Mouse (Mus musculus): ENCODE measurements at regions not wholly inside any gene's neighbourhood (a gene's known extent, or its start where the extent isn't known, plus 50 kb on each side); places are given as distances from the start of the nearest gene placed in this dataset.

GRCm38 (mm10) chr11:110727357-110727961 lies 240.4 kb upstream of the Kcnj16 start:
- TF ChIP-seq CTCF (IDR thresholded peaks at IDR 0.05) (no peak), EP300 (IDR thresholded peaks at IDR 0.05) (no peak)
- Histone ChIP-seq H3K9ac (replicated peaks; ENCODE audit: low read depth) (no peak overlapping the region), H3K4me1 (ENCODE audit: insufficient read depth, low read depth, low read length) (no peaks in the 10 kb centered on the region), H3K9me3 (ENCODE audit: low read length) (no peaks in the 10 kb centered on the region), H3K36me3 (ENCODE audit: insufficient read depth, low read length) (no peaks in the 10 kb centered on the region), H3K4me2 (replicated peaks; ENCODE audit: low read depth, low read length) (no peak overlapping the region), H3K4me3 (ENCODE audit: low read depth, low read length) (no peak overlapping the region), H3K27me3 (replicated peaks; ENCODE audit: insufficient read depth, low read length) (no peaks in the 10 kb centered on the region), H3K27ac (ENCODE audit: low read length) (no peak overlapping the region)
- DNase-seq (ENCODE audit: low spot score) (no peak), ATAC-seq (no peak)
- WGBS, result 74% methylated on average over 3 of the region's 3 CpGs

DNA sequence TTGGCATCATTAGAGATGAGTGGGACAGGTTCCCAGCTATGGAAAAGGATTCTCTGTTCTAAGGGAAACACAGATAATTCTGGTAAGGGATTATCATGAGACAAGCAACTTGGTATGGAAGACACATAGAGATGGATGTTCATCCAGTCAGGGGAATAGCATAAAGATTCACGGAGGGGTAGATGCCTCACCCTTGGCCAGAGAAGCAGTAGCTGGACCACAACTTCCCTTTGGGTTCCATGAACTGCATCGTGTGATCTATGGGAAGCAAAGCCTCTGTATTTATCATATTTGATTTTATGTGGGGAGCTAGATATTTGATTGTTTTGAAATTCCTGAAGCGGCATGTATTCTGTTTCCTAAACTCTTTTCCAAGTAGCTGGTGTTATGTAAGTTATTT lies 236.3 kb upstream of the Kcnj16 start:
- Histone ChIP-seq H3K4me3 (ENCODE audit: low read depth, low read length) (no peak overlapping the region), H3K9me3 (ENCODE audit: low read length) (no peaks in the 10 kb centered on the region), H3K4me2 (replicated peaks; ENCODE audit: low read depth, low read length) (no peak overlapping the region), H3K9ac (replicated peaks; ENCODE audit: low read depth) (no peak overlapping the region), H3K4me1 (ENCODE audit: insufficient read depth, low read depth, low read length) (no peaks in the 10 kb centered on the region), H3K36me3 (ENCODE audit: insufficient read depth, low read length) (no peaks in the 10 kb centered on the region), H3K27ac (ENCODE audit: low read length) (no peak overlapping the region), H3K27me3 (replicated peaks; ENCODE audit: insufficient read depth, low read length) (no peaks in the 10 kb centered on the region)
- TF ChIP-seq CTCF (IDR thresholded peaks at IDR 0.05) (no peak), EP300 (IDR thresholded peaks at IDR 0.05) (no peak)
- no peak for DNase-seq (ENCODE audit: low spot score)
- no peak for ATAC-seq
- 67% methylated on average over 3 of the region's 3 CpGs for WGBS

DNA sequence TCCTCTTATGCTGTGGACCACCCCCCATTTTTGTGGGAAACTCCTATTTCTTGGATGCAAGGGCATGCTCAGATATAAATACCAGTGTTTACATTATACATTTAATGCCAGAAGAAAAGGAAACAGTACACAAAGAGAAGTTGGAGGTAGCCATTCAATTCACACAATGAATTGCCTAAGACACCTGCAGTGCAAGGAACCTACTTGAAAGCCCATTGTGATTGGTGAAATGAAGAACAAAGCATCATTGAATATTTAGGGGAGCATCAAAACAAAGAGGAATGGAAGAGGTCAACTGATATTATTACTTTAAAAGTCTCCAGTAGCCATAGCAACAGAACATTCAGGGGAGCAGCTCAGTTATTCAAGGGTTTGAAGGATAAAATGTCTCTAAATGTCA lies 193.7 kb upstream of the Kcnj16 start:
- Histone ChIP-seq H3K9me3 (ENCODE audit: low read length) (no peaks in the 10 kb centered on the region), H3K4me3 (ENCODE audit: low read depth, low read length) (no peak overlapping the region), H3K4me1 (ENCODE audit: insufficient read depth, low read depth, low read length) (no peaks in the 10 kb centered on the region), H3K4me2 (replicated peaks; ENCODE audit: low read depth, low read length) (no peak overlapping the region), H3K9ac (replicated peaks; ENCODE audit: low read depth) (no peak overlapping the region), H3K36me3 (ENCODE audit: insufficient read depth, low read length) (no peaks in the 10 kb centered on the region), H3K27me3 (replicated peaks; ENCODE audit: insufficient read depth, low read length) (no peaks in the 10 kb centered on the region), H3K27ac (ENCODE audit: low read length) (no peak overlapping the region)
- DNase-seq (ENCODE audit: low spot score), result no peak
- no peak for ATAC-seq
- TF ChIP-seq EP300 (IDR thresholded peaks at IDR 0.05) (no peak), CTCF (IDR thresholded peaks at IDR 0.05) (no peak)

GRCm38 (mm10) chr11:110781492-110782276 lies 186.1 kb upstream of the Kcnj16 start:
- H3K27me3 ChIP-seq (replicated peaks; ENCODE audit: insufficient read depth, low read length), result no peaks in the 10 kb centered on the region
- H3K4me3 ChIP-seq (ENCODE audit: low read depth, low read length), result no peak overlapping the region
- no peaks in the 10 kb centered on the region for H3K4me1 ChIP-seq (ENCODE audit: insufficient read depth, low read depth, low read length)
- no peaks in the 10 kb centered on the region for H3K36me3 ChIP-seq (ENCODE audit: insufficient read depth, low read length)
- H3K27ac ChIP-seq (ENCODE audit: low read length), result no peak overlapping the region
- H3K9me3 ChIP-seq (ENCODE audit: low read length), result no peaks in the 10 kb centered on the region
- ATAC-seq (no peak), DNase-seq (ENCODE audit: low spot score) (no peak)
- TF ChIP-seq EP300 (IDR thresholded peaks at IDR 0.05), result no peak
- no peak for TF ChIP-seq CTCF (IDR thresholded peaks at IDR 0.05)
- WGBS, result 62% methylated on average over 3 of the region's 3 CpGs
- H3K4me2 ChIP-seq (replicated peaks; ENCODE audit: low read depth, low read length), result no peak overlapping the region
- H3K9ac ChIP-seq (replicated peaks; ENCODE audit: low read depth), result no peak overlapping the region

- WGBS, result 40% methylated on average over 4 of the region's 4 CpGs
- DNase-seq (ENCODE audit: low spot score) (peak; percentile 65), ATAC-seq (peak; percentile 87)
- Histone ChIP-seq H3K4me3 (ENCODE audit: low read depth, low read length) (no peak overlapping the region), H3K4me2 (replicated peaks; ENCODE audit: low read depth, low read length) (no peak overlapping the region), H3K4me1 (ENCODE audit: insufficient read depth, low read depth, low read length) (no peaks in the 10 kb centered on the region), H3K36me3 (ENCODE audit: insufficient read depth, low read length) (no peaks in the 10 kb centered on the region), H3K27me3 (replicated peaks; ENCODE audit: insufficient read depth, low read length) (no peaks in the 10 kb centered on the region), H3K27ac (ENCODE audit: low read length) (no peak overlapping the region), H3K9me3 (ENCODE audit: low read length) (no peaks in the 10 kb centered on the region), H3K9ac (replicated peaks; ENCODE audit: low read depth) (no peak overlapping the region)
- TF ChIP-seq CTCF (IDR thresholded peaks at IDR 0.05) (no peak), EP300 (IDR thresholded peaks at IDR 0.05) (peak; percentile 93)
Observed at GRCm38 (mm10) chr11:110789537-110789936, 178.3 kb upstream of the Kcnj16 start.

DNA sequence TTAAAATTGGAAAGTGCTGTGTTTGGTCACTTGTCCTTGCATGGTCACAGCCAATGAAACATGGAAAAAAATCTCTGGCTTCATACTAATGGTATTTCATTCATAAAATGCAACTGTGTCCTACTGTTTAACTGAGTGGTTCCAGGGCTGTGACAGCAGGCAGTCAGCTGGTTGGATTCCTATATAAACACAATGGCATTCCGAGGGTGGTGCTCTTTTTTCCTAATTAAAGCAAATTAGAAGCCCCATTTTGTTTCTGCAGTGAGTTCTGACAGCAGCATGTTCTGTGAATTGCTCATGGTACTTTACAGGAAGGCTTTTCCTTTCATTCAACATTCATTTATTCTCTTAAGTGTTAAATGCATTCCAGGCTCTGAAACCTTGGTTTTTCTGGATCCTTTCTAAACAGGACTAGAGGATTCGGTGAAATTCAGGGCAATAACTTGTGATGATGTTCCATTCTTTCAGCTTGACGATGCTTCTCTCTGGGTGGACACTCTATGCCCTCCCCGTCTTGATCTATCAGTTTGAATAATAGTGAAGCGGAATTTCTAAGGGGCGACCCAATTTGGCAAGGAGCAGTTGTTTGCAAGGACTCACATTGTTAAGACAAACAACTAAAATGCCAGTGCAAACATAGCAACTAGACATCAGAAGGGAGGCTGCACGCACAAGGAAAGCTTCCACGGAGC lies 167.8 kb upstream of the Kcnj16 start:
- DNase-seq (ENCODE audit: low spot score) (no peak), ATAC-seq (no peak)
- Histone ChIP-seq H3K4me1 (ENCODE audit: insufficient read depth, low read depth, low read length) (no peaks in the 10 kb centered on the region), H3K27ac (ENCODE audit: low read length) (no peak overlapping the region), H3K9ac (replicated peaks; ENCODE audit: low read depth) (no peak overlapping the region), H3K9me3 (ENCODE audit: low read length) (no peaks in the 10 kb centered on the region), H3K4me3 (ENCODE audit: low read depth, low read length) (no peak overlapping the region), H3K36me3 (ENCODE audit: insufficient read depth, low read length) (no peaks in the 10 kb centered on the region), H3K4me2 (replicated peaks; ENCODE audit: low read depth, low read length) (no peak overlapping the region), H3K27me3 (replicated peaks; ENCODE audit: insufficient read depth, low read length) (no peaks in the 10 kb centered on the region)
- 55% methylated on average over 8 of the region's 8 CpGs for WGBS
- TF ChIP-seq EP300 (IDR thresholded peaks at IDR 0.05), result no peak
- TF ChIP-seq CTCF (IDR thresholded peaks at IDR 0.05), result no peak

Measured in lung, postnatal 0 days (tissue).